Mouse (Mus musculus): ENCODE data around the gene Gm13693.
A peak's percentile ranks its signal among the peaks of the same experiment; 100 is the strongest.
"Not testable (repeated sequence)": the region's sequence is repeated elsewhere in the genome, so short reads cannot be mapped to it uniquely, and the experiment has no call there.

The Gm13693 gene

DNA sequence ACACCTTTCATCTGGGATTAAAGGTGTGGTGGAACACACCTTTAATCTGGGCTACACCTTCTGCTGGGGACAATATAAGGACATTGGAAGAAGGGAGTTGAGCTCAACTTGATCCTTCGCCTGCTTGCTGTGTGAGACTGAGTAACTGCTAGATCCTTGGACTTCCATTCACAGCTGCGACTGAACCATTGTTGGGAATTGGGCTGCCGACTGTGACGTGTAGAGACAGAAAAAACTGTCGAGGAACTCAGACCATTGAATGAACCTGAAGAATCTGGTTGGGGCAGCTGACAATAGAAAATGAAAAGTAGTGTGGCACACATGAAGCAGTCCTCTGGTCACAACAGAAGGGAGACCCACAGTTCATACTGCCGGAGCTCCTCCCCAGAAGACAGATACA, at the start of gene Gm13693:
Gene Gm13693 (plus strand): TSS at position 301 of the 400 bp plus-strand sequence.
- not testable (repeated sequence) for DNase-seq

GRCm38 (mm10) chr2:83929478-83930088, 31.7 kb upstream of the Gm13693 start:
- no peak for DNase-seq

DNA sequence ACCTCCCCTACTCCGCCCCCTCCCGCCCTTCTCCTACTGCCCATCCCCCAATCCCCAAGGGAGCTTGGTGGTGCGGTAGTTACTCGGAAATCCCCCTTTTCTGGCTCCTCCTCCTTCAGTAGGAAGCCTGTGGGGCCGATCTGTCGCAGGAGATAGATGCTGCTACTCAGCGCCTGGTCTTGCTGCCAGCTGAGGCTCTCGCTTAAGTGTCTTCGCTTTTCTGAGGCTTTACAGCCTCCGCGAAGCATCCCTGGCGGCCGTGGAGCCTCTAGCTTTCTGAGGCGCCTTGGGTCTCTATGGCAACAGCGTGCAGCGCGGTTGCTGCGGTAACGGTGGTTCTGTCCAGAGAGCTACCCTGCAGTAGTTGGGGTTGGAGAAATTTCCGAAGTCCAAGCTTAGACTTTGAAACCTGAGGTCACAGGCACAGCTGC, 20.4 kb upstream of the Gm13693 start, which contains the start of gene Zswim2:
Gene Zswim2 (minus strand): TSS at position 298 of the 431 bp plus-strand sequence.
- DNase-seq: peak; percentile 38

DNA sequence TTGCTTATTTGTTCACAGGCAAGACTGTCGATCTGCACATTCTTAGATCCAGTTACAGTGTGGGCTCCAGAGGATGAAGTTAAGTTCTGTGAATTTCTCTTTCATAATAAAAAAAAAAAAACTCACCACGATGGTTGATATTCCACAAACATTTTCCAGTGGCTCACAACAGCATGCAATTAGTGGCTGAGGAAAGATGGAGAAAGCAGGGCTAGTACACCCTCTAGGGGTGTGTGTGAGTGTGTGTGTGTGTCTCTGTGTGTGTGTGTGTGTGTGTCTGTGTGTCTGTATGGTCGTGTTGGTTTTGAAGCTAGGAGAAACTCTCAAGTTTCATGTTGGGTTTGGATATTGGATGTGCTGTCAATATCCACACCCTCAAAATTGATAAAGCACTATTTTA, 19.9 kb upstream of the Gm13693 start:
- no peak for DNase-seq

DNA sequence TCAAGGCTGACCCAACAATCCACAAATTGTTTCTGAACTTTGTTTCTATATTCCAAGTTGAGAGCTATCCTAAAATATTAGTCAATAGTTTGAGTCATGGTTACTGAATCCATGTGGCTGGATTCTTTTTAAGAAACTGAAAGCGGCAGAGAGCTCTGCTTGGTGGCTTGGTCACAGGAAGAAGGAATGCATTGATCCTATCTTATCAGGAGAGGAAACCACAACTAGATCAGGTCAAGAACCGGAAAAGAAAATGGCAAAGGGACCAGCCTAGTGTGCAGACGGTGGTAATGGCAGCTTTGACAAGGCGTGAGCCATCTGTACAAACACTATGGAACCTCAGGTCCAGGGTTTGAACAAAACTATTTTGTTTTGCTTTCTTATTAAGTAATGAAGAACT, 19.5 kb upstream of the Gm13693 start:
- no peak for DNase-seq

GRCm38 (mm10) chr2:83955393-83955792, 5.9 kb upstream of the Gm13693 start, which contains the start of gene Gm13698:
Gene Gm13698, plus strand, starts transcription at chr2:83955693.
- DNase-seq: not testable (repeated sequence)

DNA sequence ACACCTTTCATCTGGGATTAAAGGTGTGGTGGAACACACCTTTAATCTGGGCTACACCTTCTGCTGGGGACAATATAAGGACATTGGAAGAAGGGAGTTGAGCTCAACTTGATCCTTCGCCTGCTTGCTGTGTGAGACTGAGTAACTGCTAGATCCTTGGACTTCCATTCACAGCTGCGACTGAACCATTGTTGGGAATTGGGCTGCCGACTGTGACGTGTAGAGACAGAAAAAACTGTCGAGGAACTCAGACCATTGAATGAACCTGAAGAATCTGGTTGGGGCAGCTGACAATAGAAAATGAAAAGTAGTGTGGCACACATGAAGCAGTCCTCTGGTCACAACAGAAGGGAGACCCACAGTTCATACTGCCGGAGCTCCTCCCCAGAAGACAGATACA, 5.7 kb downstream of the Gm13693 start, which contains the start of gene Gm13695:
Gene Gm13695 (plus strand): TSS at position 301 of the 400 bp plus-strand sequence.
- not testable (repeated sequence) for DNase-seq

GRCm38 (mm10) chr2:83972823-83973222, 11.5 kb downstream of the Gm13693 start, which contains the start of gene Gm13696:
Gene Gm13696, plus strand, starts transcription at chr2:83973123.
- not testable (repeated sequence) for DNase-seq

DNA sequence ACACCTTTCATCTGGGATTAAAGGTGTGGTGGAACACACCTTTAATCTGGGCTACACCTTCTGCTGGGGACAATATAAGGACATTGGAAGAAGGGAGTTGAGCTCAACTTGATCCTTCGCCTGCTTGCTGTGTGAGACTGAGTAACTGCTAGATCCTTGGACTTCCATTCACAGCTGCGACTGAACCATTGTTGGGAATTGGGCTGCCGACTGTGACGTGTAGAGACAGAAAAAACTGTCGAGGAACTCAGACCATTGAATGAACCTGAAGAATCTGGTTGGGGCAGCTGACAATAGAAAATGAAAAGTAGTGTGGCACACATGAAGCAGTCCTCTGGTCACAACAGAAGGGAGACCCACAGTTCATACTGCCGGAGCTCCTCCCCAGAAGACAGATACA, 17.3 kb downstream of the Gm13693 start, which contains the start of gene Gm13694:
Gene Gm13694 (plus strand): TSS at position 301 of the 400 bp plus-strand sequence.
- not testable (repeated sequence) for DNase-seq

GRCm38 (mm10) chr2:83984443-83984842, 23.1 kb downstream of the Gm13693 start, which contains the start of gene Gm13697:
Gene Gm13697, plus strand, starts transcription at chr2:83984743.
- not testable (repeated sequence) for DNase-seq

DNA sequence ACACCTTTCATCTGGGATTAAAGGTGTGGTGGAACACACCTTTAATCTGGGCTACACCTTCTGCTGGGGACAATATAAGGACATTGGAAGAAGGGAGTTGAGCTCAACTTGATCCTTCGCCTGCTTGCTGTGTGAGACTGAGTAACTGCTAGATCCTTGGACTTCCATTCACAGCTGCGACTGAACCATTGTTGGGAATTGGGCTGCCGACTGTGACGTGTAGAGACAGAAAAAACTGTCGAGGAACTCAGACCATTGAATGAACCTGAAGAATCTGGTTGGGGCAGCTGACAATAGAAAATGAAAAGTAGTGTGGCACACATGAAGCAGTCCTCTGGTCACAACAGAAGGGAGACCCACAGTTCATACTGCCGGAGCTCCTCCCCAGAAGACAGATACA, 28.9 kb downstream of the Gm13693 start, which contains the start of gene Gm13691:
Gene Gm13691 (plus strand): TSS at position 301 of the 400 bp plus-strand sequence.
- DNase-seq: not testable (repeated sequence)

- not testable (repeated sequence) for DNase-seq
Measured at GRCm38 (mm10) chr2:83993639-83994255, 32.4 kb downstream of the Gm13693 start.

DNA sequence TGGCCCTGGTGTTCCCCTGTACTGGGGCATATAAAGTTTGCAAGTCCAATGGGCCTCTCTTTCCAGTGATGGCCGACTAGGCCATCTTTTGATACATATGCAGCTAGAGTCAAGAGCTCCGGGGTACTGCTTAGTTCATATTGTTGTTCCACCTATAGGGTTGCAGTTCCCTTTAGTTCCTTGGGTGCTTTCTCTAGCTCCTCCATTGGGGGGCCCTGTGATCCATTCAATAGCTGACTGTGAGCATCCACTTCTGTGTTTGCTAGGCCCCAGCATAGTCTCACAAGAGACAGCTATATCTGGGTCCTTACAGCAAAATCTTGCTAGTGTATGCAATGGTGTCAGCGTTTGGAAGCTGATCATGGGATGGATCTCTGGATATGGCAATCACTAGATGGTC, 33.2 kb downstream of the Gm13693 start:
- DNase-seq: not testable (repeated sequence)

- DNase-seq: no peak
Measured at GRCm38 (mm10) chr2:84008913-84009312, 47.6 kb downstream of the Gm13693 start.

- no peak for DNase-seq
Measured at GRCm38 (mm10) chr2:84009818-84010217, 48.5 kb downstream of the Gm13693 start.

All from cerebellum, adult 9-10 months (tissue).